Mouse (Mus musculus) cerebellum, postnatal 36 days (tissue): ENCODE data around the gene Mrps27.
"Not testable (repeated sequence)": the region's sequence is repeated elsewhere in the genome, so short reads cannot be mapped to it uniquely, and the experiment has no call there.

Experiments
- DNase-seq, 2 experiments: peaks; one replicate each; pipeline ENCODE4 v3.0.0; 2021 to 2022; ENCODE audit warnings: mixed read lengths in 2 of 2

Mrps27 gene

GRCm38 (mm10) chr13:99344599-99345575 lies at the start of gene Mrps27, which contains the start of gene Ptcd2:
TSS of gene Mrps27 (plus strand) at chr13:99344786.
TSS of gene Ptcd2 (minus strand) at chr13:99344705.
- DNase-seq, result peak; percentile 98 to 99

- no peak for DNase-seq
Measured at GRCm38 (mm10) chr13:99299921-99300320, 44.7 kb upstream of the Mrps27 start.

DNA sequence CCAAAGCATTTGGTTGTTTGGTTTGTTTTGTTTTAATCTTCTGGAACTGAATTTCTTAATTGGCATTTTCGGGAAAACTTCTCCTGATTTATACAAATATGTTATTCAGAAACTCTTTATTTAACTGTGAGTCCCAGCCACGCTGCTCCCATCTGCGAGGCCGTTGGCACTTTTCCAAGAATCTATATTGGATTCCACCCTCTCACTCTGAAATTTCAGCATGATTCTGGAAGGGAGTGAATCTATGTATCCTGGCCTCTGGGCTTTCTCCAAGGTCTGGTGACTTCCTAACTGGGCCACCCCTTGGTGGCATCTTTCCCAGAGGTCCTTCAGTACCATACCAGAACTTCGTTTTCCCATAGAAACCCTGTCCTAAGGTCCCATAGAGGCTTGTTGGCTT lies 40.7 kb upstream of the Mrps27 start:
- DNase-seq, result no peak

DNA sequence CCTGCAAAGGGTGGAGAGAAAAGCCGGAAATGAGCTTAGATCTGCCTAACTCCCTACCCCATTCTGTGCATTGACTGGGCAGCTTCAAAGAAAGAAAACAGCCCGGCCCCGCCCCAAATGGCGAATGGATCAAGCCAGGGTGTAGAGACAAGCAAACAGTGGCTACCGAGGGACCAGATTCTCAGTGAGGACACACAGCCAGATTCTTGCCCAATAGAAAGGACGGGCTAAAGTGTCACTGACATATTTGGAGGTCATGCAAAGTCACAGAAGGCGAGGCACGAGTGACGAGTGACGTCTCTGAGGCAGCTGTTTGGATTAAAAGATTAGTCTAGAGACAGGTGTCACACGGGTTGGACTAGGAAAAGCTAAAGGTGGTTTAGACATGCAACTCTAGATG lies 40.2 kb upstream of the Mrps27 start:
- no peak for DNase-seq

DNA sequence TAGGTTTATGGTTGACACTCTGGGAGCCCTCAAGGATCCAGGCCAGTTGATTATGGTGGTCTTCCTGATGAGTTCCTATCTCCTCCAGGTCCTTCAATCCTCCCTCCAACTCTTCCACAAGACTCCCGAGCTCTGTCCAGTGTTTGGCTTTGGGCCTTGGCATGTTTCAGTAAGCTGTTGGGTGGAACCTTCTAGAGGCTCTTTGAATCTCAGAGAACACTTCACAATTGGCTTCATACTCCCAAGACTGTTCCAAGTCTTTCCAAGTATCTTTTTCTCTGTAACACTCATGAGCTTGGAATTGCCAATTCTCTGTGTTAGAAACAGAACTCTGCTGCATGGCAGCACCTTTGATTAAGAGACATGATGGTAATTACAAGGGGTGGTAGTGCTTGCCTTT lies 39.4 kb upstream of the Mrps27 start:
- DNase-seq, result no peak

- DNase-seq, result no peak
Measured at GRCm38 (mm10) chr13:99306164-99306563, 38.4 kb upstream of the Mrps27 start.

DNA sequence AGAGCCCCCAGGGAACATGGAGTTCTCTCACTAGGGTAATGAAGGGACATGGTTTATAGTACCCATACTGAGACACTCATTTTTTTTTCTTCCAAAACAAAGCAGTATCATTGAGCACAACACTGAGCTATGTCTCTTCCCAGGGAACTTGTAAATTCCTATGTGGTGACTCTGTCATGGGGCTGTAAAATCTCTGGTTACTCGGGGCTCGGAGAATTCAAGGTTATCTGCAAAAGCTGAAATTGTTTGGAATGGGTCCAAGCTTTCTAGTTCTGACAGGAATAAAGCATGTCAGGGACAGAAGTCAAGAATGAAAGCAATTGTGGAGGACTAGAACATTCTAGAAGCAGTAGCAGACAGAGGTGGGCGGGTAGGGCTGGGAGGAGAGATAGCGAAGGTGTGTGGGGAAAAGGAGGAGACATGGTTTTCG lies 36.6 kb upstream of the Mrps27 start:
- DNase-seq, result no peak

- DNase-seq, result no peak
Measured at GRCm38 (mm10) chr13:99308393-99308792, 36.2 kb upstream of the Mrps27 start.

DNA sequence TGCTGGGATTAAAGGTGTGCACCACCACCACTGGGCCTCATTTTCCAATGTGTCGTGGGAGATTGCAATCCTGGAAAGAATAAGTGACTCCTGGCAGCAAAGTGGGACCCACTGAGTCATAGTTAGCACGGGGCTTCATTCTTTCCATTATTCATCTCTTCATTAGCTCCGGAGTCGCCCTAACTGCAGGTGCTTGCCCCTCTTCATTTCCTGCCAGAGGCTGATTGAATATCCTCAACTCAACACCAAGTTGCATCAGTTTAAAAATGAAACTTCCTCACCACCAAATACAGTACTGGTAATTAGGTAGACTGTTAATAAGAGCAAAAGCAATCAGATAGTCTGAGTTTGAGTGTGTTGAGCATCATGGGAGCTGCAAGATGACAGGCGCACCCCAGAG lies 30.5 kb upstream of the Mrps27 start:
- no peak for DNase-seq

DNA sequence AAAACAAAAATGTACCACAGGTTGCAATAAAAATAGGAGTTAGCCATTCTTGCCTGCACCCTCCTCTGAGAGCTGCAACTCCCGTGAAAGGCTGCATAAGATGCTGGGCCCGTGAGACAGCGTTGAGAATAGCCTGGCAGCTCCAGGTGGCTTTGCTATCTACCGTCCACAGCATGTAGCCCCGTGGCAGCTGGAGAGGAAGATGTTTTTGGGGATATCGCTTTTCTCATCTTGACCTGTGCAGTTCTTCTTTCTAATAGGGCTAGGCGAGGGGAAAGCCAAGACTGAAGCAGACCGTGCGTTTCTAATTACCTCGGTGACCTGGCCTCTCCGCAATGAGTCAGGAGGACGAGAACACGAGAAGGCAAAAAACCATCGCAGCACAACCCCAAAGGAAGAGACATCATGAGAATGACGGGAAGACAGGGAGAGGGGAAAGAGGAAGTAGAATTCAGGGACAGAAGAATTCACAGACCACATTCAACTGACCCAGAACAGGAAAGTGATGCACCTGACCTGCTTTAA lies 29.9 kb upstream of the Mrps27 start:
- DNase-seq, result no peak

DNA sequence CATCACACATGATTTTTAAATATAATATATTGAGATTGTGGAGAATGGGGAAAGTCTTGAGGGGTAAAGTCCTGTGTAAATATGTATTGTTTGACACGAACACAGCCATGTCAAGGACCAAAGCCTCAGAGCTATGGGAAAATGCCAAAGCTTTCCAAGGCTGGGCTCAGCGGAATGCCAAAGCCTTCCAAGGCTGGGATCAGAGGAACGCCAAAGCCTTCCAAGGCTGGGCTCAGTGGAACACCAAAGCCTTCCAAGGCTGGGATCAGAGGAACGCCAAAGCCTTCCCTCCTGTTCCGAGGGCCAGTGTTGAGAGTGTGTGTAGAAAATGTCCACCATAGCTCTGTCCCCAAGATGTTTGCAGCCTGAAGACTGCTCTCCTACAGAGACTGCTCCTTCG lies 28.2 kb upstream of the Mrps27 start:
- no peak for DNase-seq

DNA sequence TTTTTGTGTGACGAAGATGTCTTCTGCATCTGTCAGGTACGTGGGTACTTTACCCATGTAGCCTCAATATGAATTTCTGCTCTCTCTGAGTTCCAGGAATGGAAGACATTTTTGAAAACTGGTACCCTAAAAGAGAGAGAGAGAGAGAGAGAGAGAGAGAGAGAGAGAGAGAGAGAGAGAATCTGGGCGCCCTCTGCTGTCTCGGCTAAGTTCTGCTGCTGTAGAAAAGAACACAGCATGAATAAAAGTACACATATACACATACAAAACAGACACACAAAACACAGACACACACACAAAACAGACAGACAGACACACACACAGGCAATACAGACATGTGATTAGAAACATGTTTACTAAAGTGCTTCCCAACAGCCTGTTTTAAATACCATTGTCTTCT lies 27.5 kb upstream of the Mrps27 start:
- DNase-seq, result peak; percentile 30 to 46

GRCm38 (mm10) chr13:99320453-99320852 lies 24.1 kb upstream of the Mrps27 start:
- DNase-seq, result no peak

DNA sequence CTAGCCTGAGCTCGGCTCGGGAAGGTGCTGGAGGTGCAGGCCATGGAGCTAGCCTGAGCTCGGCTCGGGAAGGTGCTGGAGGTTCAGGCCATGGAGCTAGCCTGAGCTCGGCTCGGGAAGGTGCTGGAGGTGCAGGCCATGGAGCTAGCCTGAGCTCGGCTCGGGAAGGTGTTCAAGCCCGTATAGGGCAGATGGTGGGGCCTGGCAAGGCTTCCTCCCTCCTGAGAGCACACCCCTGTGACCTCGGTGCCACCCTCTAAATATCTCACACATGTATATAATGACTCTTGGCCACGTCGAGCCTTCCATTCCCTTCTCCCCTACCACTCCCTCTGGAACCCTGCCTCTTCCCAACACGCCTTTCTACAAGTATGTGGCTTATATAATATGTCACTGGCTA lies 21.7 kb upstream of the Mrps27 start:
- DNase-seq, result not testable (repeated sequence)

DNA sequence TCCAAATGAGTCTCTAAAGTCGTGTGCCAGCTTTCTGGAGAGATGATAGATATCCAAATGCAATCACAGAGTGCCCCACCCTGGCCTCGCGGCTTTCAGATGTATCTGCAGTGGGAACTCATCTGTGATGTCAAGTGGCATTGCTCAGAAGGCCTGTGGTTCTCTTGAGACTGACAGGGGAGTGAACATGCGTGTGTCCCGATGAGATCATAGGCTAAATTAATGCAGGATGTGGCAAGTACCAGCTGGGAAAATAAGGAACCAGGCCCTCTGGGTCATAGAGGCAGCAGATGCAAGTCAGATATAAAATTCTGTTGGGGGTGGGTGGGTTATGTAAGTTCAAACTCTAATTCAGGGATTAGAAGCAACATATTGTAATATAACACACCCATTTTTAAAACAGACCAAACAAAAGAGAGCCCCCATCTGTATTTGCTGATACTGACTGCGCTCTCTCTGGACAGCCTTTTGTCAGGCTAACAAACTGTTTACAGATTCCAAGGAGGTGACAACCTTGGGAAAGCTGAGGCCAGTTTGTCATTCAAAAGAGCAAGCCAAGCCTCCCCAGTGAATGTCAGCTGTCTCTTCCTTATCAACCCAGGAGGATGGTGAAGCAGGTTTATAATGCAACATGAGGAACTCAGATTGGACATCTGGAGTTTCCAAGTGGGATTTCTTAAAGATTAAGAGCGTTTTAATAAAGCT lies 20.8 kb upstream of the Mrps27 start:
- no peak for DNase-seq

- DNase-seq, result not testable (repeated sequence)
Measured at GRCm38 (mm10) chr13:99324337-99324685, 20.3 kb upstream of the Mrps27 start.

- DNase-seq, result no peak
Measured at GRCm38 (mm10) chr13:99331255-99331654, 13.3 kb upstream of the Mrps27 start.

DNA sequence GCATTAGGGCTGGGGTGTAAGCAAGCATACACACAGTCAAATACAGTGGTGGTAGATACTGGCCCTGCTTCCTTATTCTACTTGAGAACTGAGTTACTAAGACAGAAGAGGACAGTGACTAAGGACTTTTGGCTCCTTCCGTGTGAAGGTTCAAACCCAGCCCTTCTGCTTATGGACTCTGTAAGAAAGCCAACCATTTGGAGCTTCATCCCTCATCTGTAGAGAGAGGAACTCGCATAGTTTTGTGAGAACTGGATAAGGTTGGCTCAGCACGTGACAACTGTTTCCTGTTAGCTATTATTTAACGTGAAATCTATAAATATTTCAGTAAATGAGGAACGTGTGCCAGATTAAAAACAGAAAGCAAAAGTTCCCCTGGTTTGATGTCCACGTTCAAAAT lies 7.1 kb upstream of the Mrps27 start:
- no peak for DNase-seq

GRCm38 (mm10) chr13:99341504-99341903 lies 3.1 kb upstream of the Mrps27 start:
- DNase-seq, result no peak

DNA sequence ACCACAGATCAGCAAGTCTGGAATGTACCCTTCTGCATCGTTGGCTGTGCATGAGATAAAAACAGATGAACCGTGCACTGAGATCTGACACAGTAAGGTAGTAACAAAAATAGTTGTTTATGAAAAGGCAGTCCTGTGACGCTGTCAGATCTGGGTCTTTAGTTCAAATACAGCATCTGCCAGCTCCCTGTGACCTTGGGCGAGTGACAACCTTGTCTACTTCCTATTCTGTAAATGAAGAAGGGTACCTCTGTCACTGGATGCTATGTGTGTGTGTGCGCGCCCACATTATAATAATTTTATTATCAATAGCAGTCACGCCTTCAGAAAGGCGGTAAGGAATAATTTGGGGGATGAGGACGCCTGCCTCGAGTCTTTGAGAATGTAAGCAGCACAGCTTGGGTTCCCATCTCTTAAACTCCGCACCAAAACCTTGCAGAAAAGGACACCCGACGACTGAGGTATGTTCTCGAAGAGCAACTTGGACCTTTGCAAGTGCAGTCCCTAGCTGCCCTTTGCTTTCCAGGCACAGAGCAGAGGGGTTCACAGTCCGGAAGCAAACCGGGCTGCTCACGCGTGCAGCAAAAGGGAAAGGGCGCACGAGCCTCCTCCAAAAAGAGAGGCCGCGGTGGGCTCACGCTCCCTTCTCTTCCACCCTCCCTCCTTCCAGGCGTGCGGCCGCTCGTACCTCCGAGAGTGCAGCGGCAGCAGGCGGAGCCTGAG lies 549 bp upstream of the Mrps27 start:
- DNase-seq, result no peak

GRCm38 (mm10) chr13:99350009-99350408 lies 5.4 kb downstream of the Mrps27 start:
- DNase-seq, result no peak

DNA sequence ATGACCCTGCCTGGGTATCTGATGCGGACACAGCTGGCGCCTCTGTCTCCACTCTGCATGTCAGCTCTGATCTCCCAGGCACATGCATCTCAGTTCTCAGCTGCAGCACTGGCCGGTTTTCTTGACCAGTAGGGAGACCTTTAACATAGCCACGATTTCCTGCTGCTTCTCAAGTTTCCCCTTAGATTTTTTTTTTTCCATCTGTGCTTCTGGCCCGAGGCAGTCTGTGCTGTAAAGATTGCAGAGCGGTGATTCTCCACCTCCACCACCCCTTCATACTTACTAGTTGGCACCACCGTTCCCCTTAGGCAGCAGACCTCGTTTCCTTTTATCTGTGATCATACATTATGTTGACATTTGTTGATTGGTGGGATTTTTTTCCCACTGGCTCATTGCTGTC lies 6.6 kb downstream of the Mrps27 start:
- no peak for DNase-seq

GRCm38 (mm10) chr13:99351596-99351995 lies 7.0 kb downstream of the Mrps27 start:
- DNase-seq, result no peak
